Mouse (Mus musculus) heart, embryonic 12.5 days (tissue): Measurements from ENCODE around the gene Rnf145. TPM values are rescaled to one million over a fixed set of nuclear protein-coding genes. Genes with fewer than 3 reads are reported as not detected.
"Not testable (repeated sequence)": the region's sequence is repeated elsewhere in the genome, so short reads cannot be mapped to it uniquely, and the experiment has no call there.

ENCODE experiments used
- ATAC-seq: fragments of 200-750 bp; cut with Nextera tagmentation; 2 replicates; pipeline ENCODE4 v1.8.0; 2017; ENCODE audit warnings: moderate TSS enrichment, moderate library complexity; ENCODE audit not compliant: insufficient number of reproducible peaks, low FRiP score
- H3K27ac ChIP-seq: fragments of 300-500 bp; sonication (generic); 2 replicates; pipeline ENCODE4 v1.5.1; 2016; ENCODE audit warnings: mild to moderate bottlenecking, moderate library complexity; ENCODE audit not compliant: poor library complexity, severe bottlenecking
- H3K27me3 ChIP-seq: fragments of 300-500 bp; sonication (generic); replicated peaks from 2 replicates; pipeline ENCODE4 v1.6.1; 2016; ENCODE audit warnings: mild to moderate bottlenecking, moderate library complexity
- H3K36me3 ChIP-seq: fragments of 300-500 bp; sonication (generic); 2 replicates; pipeline ENCODE4 v1.6.1; 2016; ENCODE audit warnings: mild to moderate bottlenecking, moderate library complexity
- H3K4me1 ChIP-seq: fragments of 300-500 bp; sonication (generic); replicated peaks from 2 replicates; pipeline ENCODE4 v1.6.1; 2016; ENCODE audit warnings: mild to moderate bottlenecking
- H3K4me2 ChIP-seq: fragments of 300-500 bp; sonication (generic); 2 replicates; pipeline ENCODE4 v1.6.1; 2016; ENCODE audit warnings: mild to moderate bottlenecking, moderate library complexity
- H3K4me3 ChIP-seq: fragments of 300-500 bp; sonication (generic); 2 replicates; pipeline ENCODE4 v1.5.1; 2016; ENCODE audit warnings: mild to moderate bottlenecking
- H3K9ac ChIP-seq: fragments of 300-500 bp; sonication (generic); 2 replicates; pipeline ENCODE4 v1.6.1; 2016; ENCODE audit warnings: mild to moderate bottlenecking, moderate library complexity
- H3K9me3 ChIP-seq: fragments of 300-500 bp; sonication (generic); replicated peaks from 2 replicates; pipeline ENCODE4 v1.6.1; 2016; ENCODE audit warnings: mild to moderate bottlenecking, moderate library complexity
- WGBS: fragments of 180-500 bp; shearing (Covaris S2); methylation state at CpG from one replicate; pipeline ENCODE4 v1.1.7; 2016; 5-methylcytosine and 5-hydroxymethylcytosine counted together
- polyA plus RNA-seq: library from polyadenylated mRNA; unstranded; fragments of >200 nt; fragmentation: Nextera tagmentation; extraction: Ambion mirVana; gene quantifications from 2 replicates; pipeline ENCODE4 v1.2.1, GENCODE M21; 2016

The Rnf145 gene
- polyA plus RNA-seq, 1 experiment from 2014 or later, result 70.6 TPM

GRCm38 (mm10) chr11:44570336-44570735 is 51.6 kb downstream of the Rnf145 start:
- WGBS, result 93% methylated on average over 4 of the region's 4 CpGs
- H3K4me1 ChIP-seq, H3K9ac ChIP-seq, H3K4me3 ChIP-seq, H3K27me3 ChIP-seq, ATAC-seq, H3K4me2 ChIP-seq, H3K27ac ChIP-seq, H3K9me3 ChIP-seq: not testable (repeated sequence)
- peaks cover 33% of the 10 kb centered on the region for H3K36me3 ChIP-seq

- Histone ChIP-seq H3K4me2 (no peak overlapping the region), H3K4me1 (no peaks in the 10 kb centered on the region), H3K27ac (no peak overlapping the region), H3K9me3 (peaks cover 4% of the 10 kb centered on the region; the same call in 1 of the 2 replicates), H3K9ac (no peak overlapping the region), H3K36me3 (peaks cover 9% of the 10 kb centered on the region), H3K27me3 (no peaks in the 10 kb centered on the region), H3K4me3 (no peak overlapping the region)
- WGBS, result 91% methylated on average over 5 of the region's 5 CpGs
- ATAC-seq, result no peak
Observed at GRCm38 (mm10) chr11:44572781-44573180, 54.0 kb downstream of the Rnf145 start.

GRCm38 (mm10) chr11:44573396-44573795 is 54.6 kb downstream of the Rnf145 start:
- ATAC-seq, result no peak
- Histone ChIP-seq H3K9me3 (peaks cover 4% of the 10 kb centered on the region; the same call in 1 of the 2 replicates), H3K4me1 (no peaks in the 10 kb centered on the region), H3K27ac (no peak overlapping the region), H3K4me3 (no peak overlapping the region), H3K27me3 (no peaks in the 10 kb centered on the region), H3K4me2 (no peak overlapping the region), H3K36me3 (peaks cover 8% of the 10 kb centered on the region), H3K9ac (no peak overlapping the region)
- 73% methylated on average over 3 of the region's 3 CpGs for WGBS

- WGBS, result 85% methylated on average over 8 of the region's 8 CpGs
- Histone ChIP-seq H3K27me3 (no peaks in the 10 kb centered on the region), H3K4me1 (no peaks in the 10 kb centered on the region), H3K36me3 (peaks cover 6% of the 10 kb centered on the region), H3K9ac (no peak overlapping the region), H3K27ac (no peak overlapping the region), H3K4me3 (no peak overlapping the region), H3K4me2 (no peak overlapping the region), H3K9me3 (peaks cover 2% of the 10 kb centered on the region; the same call in 1 of the 2 replicates)
- ATAC-seq, result no peak
Observed at GRCm38 (mm10) chr11:44574391-44574790, 55.6 kb downstream of the Rnf145 start.

GRCm38 (mm10) chr11:44574820-44575219 is 56.1 kb downstream of the Rnf145 start:
- Histone ChIP-seq H3K9ac (no peak overlapping the region), H3K4me1 (no peaks in the 10 kb centered on the region), H3K9me3 (no peaks in the 10 kb centered on the region), H3K4me2 (no peak overlapping the region), H3K27ac (no peak overlapping the region), H3K36me3 (peaks cover 2% of the 10 kb centered on the region; the same call in 1 of the 2 replicates), H3K27me3 (no peaks in the 10 kb centered on the region), H3K4me3 (no peak overlapping the region)
- ATAC-seq, result no peak
- WGBS, result 88% methylated on average over 5 of the region's 5 CpGs

GRCm38 (mm10) chr11:44577911-44578310 is 59.1 kb downstream of the Rnf145 start:
- Histone ChIP-seq H3K9ac (no peak overlapping the region), H3K27me3 (no peaks in the 10 kb centered on the region), H3K27ac (no peak overlapping the region), H3K36me3 (no peaks in the 10 kb centered on the region), H3K4me1 (peaks cover 5% of the 10 kb centered on the region; the same call in 1 of the 2 replicates), H3K4me3 (no peak overlapping the region), H3K4me2 (no peak overlapping the region), H3K9me3 (no peaks in the 10 kb centered on the region)
- ATAC-seq, result no peak
- WGBS, result 76% methylated on average over 9 of the region's 9 CpGs

GRCm38 (mm10) chr11:44581277-44581683 is 62.5 kb downstream of the Rnf145 start:
- Histone ChIP-seq H3K9me3 (no peaks in the 10 kb centered on the region), H3K4me3 (no peak overlapping the region), H3K27me3 (no peaks in the 10 kb centered on the region), H3K9ac (no peak overlapping the region), H3K4me2 (peak overlapping the region; percentile 31; the same call in 1 of the 2 replicates), H3K4me1 (peaks cover 5% of the 10 kb centered on the region; the same call in 1 of the 2 replicates), H3K27ac (no peak overlapping the region), H3K36me3 (no peaks in the 10 kb centered on the region)
- peak; percentile 67 for ATAC-seq
- 26% methylated on average over 11 of the region's 11 CpGs for WGBS

- H3K4me3 ChIP-seq, result no peak overlapping the region
- H3K4me2 ChIP-seq, result no peak overlapping the region
- H3K9me3 ChIP-seq, result no peaks in the 10 kb centered on the region
- no peak overlapping the region for H3K9ac ChIP-seq
- ATAC-seq, result no peak
- H3K27me3 ChIP-seq, result no peaks in the 10 kb centered on the region
- no peak overlapping the region for H3K27ac ChIP-seq
- WGBS, result 14% methylated on average over 3 of the region's 3 CpGs
- no peaks in the 10 kb centered on the region for H3K36me3 ChIP-seq
- H3K4me1 ChIP-seq, result peaks cover 3% of the 10 kb centered on the region; the same call in 1 of the 2 replicates
Observed at GRCm38 (mm10) chr11:44586047-44586696, 67.4 kb downstream of the Rnf145 start.

GRCm38 (mm10) chr11:44593016-44593415 is 74.3 kb downstream of the Rnf145 start:
- Histone ChIP-seq H3K27ac (no peak overlapping the region), H3K9ac (no peak overlapping the region), H3K36me3 (no peaks in the 10 kb centered on the region), H3K4me1 (no peaks in the 10 kb centered on the region), H3K4me2 (no peak overlapping the region), H3K4me3 (no peak overlapping the region), H3K27me3 (no peaks in the 10 kb centered on the region), H3K9me3 (no peaks in the 10 kb centered on the region)
- WGBS, result 85% methylated on average over 6 of the region's 6 CpGs
- no peak for ATAC-seq

GRCm38 (mm10) chr11:44594768-44595167 is 76.0 kb downstream of the Rnf145 start:
- ATAC-seq, result no peak
- Histone ChIP-seq H3K4me1 (no peaks in the 10 kb centered on the region), H3K36me3 (no peaks in the 10 kb centered on the region), H3K4me2 (no peak overlapping the region), H3K27ac (no peak overlapping the region), H3K27me3 (no peaks in the 10 kb centered on the region), H3K4me3 (no peak overlapping the region), H3K9ac (no peak overlapping the region), H3K9me3 (no peaks in the 10 kb centered on the region)
- WGBS, result 81% methylated on average over 3 of the region's 3 CpGs

- Histone ChIP-seq H3K27me3 (no peaks in the 10 kb centered on the region; the same call in 1 of the 2 replicates), H3K4me2 (no peak overlapping the region), H3K4me1 (peaks cover 6% of the 10 kb centered on the region), H3K36me3 (no peaks in the 10 kb centered on the region), H3K9ac (no peak overlapping the region), H3K9me3 (no peaks in the 10 kb centered on the region), H3K4me3 (no peak overlapping the region), H3K27ac (no peak overlapping the region)
- 75% methylated on average over 8 of the region's 8 CpGs for WGBS
- no peak for ATAC-seq
Observed at GRCm38 (mm10) chr11:44606881-44607280, 88.1 kb downstream of the Rnf145 start.

- Histone ChIP-seq H3K27me3 (peaks cover 3% of the 10 kb centered on the region; the same call in 1 of the 2 replicates), H3K9ac (no peak overlapping the region), H3K4me1 (peaks cover 20% of the 10 kb centered on the region), H3K9me3 (no peaks in the 10 kb centered on the region), H3K4me2 (no peak overlapping the region), H3K27ac (no peak overlapping the region), H3K36me3 (no peaks in the 10 kb centered on the region), H3K4me3 (no peak overlapping the region)
- no peak for ATAC-seq
- 76% methylated on average over 11 of the region's 11 CpGs for WGBS
Observed at GRCm38 (mm10) chr11:44608646-44609045, 89.9 kb downstream of the Rnf145 start.
